Mouse (Mus musculus) activated CD4-positive, CD25-positive, alpha-beta regulatory T cell, adult 4 months (primary cell): ENCODE data around the gene Srp9. TPM values are rescaled to one million over a fixed set of nuclear protein-coding genes. Genes with fewer than 3 reads are reported as not detected.

ENCODE experiments used
- ATAC-seq: one replicate; pipeline ENCODE4 v1.8.0; 2017
- polyA plus RNA-seq, 2 experiments: library from polyadenylated mRNA; unstranded; fragments of 100-300 nt; shearing (Covaris generic); gene quantifications; one replicate each; pipeline ENCODE4 v1.2.1; 2017

The Srp9 gene
- polyA plus RNA-seq, 2 experiments from 2014 or later: 147 to 184 TPM

DNA sequence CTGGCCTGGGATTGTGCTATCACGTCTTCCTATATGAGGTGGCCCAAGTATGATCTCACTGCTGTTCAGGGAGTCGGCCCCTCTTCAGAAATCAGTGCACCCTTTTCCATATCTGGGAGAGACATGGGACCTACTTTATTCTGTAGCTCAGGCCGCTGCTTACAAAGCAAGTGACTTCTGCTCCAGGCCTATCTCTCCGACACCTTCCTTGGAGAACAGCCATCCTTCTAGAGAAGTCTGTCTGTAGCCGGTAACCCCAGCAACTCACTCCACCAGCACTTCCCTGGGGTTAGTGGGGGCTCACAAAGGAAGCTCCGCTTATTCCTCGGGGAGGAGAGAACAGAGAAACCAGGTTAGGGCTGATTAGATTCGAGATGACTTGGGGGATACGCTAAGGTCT lies 17.3 kb upstream of the Srp9 start:
- ATAC-seq: no peak

DNA sequence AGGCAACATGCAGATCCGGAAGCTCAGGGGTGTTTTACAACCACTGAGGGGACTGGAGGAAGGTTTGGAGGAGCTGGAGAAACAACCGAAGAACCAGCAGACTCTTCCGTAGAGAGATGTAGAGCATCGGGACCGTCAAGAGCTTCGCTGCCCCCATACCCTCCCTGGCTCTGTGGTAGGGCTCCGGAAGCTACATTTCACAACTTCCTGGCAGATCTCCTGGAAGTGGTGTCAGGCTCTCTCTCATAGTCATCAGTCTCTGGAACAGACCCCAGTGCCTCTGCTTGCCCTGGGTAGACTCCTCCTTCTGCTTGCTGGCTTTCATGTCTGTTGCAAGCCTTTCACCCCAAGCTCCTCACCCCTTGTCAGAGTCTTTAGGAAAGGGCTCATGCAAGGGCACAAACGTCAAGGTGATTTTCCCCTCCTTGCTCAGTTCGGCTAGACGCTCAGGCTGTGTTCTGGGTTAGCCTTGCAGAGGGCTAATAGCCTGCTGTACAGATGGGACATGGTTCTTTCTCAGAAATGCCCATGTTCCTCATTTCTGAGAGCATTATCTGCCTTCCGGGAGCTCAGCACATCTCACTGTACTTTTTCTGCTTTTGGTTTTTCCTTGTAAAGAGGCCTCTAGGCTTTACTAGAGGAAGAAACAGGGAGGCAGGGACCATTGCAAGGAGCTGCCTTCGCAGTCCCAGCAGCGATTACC lies 16.0 kb upstream of the Srp9 start:
- peak; percentile 81 for ATAC-seq

DNA sequence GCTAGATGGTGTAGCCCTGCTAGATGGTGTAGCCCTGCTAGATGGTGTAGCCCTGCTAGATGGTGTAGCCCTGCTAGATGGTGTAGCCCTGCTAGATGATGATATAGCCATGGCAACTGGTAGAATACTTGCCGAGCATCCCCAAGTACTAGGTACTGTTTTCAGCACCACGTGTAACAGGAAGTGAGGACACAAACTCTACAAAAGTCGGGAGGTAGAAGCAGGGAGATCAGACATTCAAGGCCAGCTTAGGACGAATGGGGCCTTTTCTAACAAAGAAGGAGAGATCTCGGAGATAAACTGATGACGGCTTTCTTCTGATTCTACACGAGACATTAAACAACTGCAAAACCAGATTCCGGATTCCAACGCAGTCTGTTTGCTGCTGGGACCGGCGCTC lies 14.4 kb upstream of the Srp9 start:
- ATAC-seq: no peak

DNA sequence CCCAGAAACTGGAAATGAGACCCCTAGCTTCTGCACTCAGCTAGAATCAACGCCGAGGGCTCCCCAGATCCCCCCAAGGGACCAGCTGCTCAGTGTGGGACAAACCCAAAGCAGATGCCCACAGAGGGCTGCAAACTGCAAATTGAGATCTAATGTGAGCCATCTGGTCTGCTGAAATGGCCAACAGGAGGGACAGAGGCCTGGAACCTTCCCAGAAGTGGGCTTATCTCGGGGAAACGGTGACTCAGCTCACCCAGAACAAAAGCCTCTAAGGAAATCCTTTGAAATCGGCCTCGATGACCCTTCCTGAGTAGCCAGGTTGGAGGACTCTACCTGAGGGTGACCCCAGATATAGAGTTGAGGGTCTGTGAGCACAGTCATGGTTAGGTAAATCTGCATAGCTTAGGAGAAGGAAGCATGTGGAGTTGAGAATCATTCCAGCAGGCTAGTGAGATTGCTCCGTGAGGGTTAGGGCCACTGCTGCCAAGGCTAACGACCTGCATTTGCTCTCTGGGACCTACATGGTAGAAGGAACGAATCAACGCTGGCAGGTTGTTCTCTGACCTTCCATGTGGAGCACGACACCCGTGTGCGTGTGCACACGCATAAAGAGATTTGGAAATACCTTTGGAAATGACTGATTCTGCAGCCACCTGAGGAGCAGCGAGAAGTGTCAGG lies 13.7 kb upstream of the Srp9 start:
- ATAC-seq: no peak

DNA sequence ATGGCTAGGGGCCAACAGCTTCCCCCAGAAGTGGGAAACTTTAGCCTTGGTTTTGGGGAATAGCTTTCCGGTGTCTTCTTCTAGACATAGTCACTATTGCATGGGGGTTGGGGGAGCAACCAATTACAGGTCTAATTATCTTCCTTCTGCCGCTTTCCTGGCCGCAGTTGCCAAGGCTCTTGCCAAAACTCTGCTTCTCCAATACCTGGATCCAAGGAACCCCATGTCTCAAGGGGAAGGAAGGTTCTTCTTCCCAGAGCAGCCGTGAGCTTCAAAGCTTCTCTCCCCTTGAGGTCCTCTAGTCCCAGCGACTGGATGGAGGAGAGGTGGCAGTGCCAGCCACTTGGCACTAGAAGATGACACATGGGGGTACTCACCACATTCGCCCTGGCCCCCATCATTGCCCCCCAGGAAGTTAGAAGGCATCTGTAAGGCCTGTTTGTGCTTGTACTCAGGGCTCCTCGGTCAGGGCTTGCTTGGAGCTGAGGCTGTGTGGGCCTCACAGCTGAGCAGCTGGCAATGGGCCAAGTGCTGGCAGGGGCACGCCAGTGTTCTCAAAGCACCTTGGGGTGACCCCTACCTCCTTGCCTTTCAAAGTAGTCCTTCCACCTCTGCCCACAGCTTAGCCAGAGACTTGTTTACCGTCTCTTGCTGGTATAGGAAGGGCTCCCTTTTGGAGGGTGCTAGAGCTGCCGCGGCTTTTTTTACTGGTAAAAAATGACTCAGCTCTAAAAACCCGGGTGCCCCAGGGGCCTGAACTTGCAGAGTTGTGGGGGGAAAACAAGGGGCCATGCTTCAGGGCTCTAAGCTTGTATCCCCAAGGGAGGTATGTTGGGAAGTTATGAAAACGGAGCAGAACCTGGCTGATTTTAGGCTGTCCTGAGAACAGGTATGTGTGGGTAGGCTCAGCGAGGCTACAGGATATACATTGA lies 12.9 kb upstream of the Srp9 start:
- ATAC-seq: no peak

DNA sequence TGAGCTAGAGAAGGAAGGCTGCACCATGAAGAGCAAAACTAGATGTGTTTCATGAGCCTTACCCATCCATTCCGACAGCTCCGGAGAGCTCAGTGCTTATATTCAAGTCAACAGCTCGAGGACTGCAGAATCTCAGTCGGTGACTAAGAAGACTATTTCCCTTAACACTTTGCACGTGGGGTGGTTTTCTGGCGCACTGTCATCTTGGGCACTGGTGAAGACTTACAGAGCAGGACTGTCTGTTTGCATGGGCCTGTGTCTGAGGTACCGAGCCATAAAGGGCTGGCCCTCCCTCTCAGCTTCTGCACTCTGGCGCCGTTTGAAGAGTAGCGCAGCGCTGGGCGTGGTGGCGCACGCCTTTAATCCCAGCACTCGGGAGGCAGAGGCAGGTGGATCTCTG lies 12.2 kb upstream of the Srp9 start:
- no peak for ATAC-seq

DNA sequence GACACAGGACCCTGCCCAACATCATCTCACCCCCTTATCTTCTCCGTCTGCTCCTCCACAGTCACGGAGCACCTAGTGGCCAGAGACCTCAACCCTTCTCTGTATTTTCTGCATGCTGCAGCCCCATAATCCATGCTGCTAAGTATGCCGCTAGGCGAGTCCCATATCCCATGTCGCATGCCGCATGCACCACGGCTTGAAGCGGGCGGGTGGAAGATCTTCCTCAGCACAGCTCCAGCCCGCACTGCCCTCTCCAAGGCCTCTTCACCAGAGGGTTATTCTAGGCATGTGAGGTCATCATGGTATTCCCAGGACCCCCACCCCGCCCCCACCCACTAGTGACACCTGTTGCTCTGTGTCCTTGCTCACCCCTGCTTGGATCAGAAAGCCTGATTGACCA lies 11.4 kb upstream of the Srp9 start:
- ATAC-seq: no peak

DNA sequence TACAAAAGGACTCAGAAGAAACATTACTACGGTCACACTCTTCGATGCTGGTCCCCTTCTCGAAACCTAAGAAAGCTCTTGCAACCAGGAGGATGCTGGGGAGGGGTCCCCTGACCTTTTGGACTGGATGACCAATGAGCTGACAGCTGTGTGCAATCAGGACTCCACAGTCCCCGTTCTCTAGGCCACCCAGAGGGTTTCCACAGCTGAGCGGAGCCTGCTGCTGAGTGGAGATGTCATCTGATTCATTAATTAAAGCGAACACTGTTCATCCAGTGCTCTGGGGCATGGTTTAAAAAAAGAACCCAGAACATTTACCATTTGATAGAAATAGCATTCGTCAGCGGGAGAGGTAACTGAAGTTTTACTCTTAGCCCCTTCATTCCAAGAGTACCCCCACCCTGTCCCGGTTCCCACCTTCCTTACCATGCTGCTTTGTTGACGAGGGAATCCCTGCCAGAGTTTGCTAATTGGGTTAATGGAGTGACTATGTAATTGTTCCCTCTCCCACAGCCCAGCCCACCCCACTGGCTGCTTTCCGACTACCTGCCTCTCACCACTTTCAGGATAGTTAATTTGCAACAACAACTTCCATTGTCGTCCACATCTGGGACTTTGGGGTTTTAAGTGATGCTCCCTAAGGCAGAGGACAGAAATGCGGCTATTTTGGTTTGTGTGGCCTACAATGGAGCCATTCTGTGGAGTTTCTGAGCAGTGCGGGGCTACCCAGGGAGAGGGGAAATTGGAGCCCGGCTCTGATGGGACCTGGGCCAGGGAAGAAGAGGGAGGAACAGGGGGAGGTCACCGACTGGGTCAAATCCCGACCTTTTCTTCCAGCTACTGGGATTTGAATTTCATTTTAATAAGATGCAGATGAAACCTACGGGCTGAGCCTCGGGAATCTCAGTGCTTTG lies 10.7 kb upstream of the Srp9 start:
- no peak for ATAC-seq

DNA sequence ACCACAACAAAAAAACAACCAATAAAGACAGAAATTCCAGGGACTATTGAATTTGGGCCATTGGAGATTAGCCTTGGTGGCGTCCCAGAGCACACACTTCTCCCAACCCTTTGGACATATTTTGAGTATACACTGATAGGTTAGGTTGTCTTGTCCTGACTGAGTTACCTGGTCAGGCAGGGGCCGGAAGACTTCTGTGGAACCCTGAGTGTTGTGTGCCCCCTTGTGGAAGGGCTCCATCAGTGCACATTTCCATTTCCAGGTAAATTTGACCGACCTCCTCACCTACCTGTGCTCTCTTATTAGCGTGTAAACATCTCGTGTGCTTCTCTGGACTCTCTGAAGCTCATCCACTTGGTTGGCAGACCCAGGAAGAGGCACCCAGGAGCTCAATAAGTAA lies 9.3 kb upstream of the Srp9 start:
- ATAC-seq: peak; percentile 60

DNA sequence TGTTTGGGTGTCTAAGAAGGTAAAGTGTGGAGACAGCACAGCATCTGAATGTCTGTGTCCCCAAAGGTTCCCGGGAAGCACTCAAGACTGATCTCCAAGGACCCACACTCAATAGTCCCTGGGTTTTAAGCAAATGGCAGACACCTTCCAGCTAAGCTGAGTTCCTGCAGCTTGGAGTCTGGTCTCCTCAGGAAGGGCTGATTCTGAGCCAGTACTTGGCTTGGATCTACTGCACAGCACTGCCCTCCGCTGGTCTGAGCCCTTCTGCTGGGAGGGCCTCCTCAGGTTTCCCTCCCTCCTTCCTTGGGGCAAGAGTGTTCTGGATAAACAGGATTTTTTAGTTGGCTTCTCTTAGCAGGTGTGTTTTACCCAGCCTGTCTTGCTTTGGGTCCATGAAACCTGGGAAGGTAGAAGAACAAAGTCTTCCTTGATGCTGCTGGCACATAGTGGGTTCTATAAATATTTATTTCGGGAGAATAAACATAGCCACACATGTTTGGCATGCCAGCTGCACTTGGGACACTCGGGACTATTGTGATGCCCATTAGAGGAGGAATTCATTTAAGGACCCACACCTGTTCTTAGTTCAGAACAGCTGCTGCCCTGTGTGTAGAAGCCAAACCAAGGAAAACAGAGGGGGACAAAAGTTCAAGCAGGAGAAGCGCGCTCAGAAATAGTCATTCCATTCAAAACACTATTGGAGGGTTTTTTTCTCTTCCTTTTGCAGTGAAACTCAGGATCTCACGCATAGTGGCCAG lies 8.7 kb upstream of the Srp9 start:
- ATAC-seq: no peak

DNA sequence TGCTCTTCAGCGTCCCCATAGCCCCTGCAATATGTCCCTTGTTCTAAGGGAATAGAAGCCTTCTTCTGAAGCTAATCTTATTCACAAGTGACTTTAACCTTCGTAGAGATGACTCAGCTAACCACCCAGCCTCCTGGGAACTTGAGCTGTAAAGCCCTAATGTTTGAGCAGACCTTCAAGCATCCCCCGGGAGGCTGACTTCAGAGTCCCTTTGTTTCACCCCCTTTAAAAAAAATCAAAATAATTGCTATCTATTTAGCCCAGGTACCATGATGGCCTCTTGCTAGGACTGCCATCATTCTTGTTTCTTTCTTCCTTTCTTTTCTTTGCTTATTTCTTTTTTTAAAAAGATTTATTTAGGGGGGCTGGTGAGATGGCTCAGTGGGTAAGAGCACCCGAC lies 2.1 kb upstream of the Srp9 start:
- no peak for ATAC-seq

DNA sequence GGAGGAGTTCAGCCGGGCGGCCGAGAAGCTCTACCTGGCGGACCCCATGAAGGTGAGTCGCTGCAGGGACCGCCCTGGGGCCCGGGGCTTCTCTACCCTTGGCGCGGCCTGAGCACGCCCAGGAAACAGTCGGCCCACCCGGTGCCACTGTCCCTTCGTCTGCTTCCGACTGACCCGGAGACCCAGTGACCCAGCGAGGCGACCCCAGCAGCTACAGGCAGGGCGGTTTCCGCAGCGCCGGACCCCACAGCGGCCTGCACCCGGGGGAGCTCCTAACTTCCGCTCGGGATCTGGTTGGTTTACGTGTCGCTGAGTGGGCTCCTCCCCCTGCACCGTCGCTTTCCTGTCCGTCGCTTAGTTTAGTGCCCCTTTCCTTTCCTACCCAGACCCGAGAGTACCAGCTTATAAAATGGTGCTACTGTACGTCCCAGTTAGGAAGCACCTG lies 409 bp downstream of the Srp9 start:
- peak; percentile 90 for ATAC-seq

DNA sequence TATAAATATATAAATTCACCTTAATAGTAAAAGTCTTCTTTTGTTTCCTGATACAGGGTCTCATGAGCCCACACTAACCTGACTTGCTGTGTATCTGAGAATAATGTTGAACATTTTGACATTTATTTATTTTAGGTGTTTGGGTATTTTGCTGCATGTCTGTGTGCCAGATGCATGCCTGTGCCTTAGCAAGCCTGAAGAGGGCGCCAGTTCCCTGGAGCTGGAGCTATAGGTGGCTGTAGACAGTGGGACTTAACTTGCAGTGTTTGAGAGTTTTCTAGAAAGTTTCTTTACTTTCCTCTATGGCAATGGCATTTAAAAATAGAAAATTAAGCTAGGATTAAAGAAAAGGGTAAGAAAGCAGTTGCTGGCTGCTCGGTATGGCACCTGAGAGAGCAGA lies 6.3 kb downstream of the Srp9 start:
- no peak for ATAC-seq

DNA sequence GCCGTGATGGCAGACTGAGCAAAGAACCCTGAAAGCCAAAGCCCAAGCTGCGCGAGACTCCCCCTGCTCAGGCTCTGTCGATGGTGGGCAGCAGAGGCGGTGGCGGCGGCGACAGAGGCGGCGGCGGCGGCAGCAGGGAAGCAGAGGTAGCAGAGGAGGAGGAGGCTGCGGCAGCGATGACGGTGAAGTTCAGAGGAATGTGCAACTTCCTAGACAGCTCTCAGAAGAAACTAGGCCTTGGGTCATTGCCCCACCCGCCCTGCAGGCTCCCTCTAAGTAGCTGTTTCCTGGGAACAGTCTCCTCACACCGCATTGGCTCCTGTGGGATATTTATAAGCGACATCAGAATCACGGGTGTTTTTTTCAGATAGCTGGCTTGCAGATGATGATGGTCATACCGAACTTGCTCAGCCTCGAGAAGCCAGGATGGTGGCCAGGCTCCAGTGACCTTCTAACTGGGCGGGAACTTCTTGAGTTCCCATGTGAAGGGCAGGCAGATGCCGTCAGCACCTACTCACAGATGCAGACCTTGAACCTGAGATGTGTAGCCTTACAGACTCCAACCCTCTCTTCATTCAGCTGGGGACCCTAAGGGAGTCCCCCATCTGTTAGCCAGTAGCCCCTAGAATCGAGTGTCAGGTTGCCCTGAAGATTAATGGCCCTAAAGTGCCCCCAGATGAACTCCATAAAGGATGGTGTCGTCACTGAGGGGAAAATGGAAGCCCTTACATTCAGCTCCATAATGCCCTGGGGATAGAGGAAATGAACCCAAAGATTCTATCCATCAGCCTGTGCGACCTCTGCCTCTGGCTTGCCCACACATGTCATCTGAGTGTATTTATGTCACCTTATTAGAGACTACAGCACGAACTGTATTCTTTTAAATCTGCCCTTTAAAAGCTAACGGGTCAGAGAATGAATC lies 12.9 kb downstream of the Srp9 start:
- ATAC-seq: no peak

DNA sequence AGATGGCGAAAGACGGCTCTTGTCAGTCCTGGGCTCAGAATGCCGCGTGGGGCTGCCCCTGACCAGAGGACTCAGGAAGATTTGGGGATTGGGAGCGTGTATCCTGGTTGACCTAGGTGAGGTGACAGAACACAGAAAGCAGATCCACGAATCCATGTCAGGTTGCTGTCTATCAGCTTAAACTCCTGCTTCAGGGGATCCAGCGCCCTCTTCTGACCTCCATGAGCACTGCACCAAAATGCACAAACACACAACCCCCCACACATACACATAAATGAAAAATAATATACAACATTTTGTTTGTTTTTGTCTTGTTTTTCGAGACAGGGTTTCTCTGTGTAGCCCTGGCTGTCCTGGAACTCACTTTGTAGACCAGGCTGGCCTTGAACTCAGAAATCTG lies 13.6 kb downstream of the Srp9 start:
- ATAC-seq: no peak

DNA sequence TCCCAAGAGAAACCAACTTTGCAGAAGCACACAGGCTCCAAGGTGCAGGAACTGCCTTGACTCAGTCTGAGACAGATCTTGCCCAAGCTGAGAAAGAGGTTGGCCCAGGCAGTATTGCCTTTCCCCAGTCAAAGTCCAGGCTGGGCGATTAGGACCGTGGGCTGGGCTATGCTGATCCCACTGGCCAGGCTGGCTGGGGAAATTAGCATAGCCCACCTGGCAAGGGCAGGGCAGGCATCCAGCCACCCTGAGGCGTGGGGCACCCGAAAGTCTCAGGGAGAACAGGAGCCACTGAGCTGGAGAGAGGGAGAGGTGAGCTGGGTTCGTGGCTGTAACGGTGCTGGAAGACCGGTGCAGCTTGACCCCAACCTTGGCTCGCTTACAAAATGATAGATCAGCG lies 15.4 kb downstream of the Srp9 start:
- ATAC-seq: no peak

DNA sequence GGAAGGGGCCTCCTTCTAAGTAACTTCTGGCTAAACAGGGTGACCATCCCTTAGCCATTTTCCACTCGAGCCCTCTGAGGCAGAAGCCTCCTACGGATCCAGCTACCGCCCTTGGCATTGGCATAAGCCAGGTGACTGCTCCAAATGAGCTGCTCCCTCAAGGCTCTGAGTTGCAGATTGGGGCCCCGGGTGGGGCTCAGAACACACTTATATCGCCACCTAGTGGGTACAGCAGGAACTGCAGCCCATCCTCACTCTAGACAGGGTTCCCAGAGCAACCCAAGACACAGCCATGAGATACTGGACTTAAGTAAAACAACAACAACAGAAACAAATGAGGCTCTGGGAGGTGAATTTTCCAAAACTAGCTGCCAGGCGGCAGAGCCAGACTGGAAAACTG lies 15.8 kb downstream of the Srp9 start:
- ATAC-seq: peak; percentile 69

DNA sequence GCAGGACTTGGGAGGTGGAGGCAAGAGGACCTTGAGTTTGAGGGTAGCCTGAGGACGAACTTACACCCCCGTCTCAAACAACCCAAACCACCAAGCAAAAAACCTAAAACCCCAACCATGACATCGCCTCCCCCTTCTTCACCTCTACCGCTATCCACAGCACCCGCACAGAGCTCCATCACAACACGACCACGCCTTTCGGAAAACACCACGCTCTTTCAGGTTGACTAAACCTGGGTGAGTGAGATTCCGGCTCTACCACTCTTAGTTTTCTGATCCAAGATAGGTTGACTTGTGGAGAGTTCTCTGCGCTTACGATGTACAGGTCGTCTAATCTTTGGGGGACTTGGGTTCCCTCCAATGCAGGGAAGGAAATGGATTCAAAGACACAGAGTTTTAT lies 18.2 kb downstream of the Srp9 start:
- ATAC-seq: no peak

DNA sequence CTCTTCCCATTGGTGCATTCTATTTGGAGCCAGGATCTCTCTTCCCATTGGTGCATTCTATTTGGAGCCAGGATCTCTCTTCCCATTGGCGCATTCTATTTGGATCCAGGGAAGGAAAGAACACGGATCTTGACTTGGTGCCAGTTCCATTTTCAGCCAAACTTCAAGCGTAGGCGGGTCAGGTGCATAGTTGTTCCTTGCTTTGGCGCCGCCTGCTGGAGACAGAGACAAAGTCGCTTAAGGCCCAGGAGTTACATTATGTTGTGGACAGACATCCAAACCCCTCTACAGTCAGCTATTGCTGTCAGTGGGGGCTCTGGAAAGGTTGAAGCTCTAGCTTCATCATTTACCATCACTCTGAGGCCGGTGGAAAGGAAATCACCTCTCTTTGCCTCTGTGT lies 18.8 kb downstream of the Srp9 start:
- ATAC-seq: no peak

DNA sequence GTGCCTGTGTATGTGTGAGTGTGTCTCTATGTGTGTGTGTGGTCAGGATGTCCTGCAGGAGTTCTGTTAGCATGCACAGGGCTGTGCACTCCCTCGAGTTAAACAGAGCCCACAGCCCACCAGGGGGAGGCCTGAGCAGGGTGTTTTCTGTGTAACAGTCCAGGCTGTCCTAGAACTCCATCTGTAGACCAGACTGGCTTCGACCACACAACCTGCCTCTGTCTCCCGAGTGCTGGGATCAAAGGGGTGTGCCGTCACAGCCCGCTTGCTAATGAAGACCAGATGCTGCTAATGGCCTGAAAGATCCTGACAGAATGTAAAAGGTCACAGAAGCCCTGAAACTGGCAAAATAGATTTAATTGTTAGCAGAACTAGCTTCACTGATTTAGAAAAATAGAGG lies 21.0 kb downstream of the Srp9 start:
- ATAC-seq: no peak
